In the genomic region with DNA sequence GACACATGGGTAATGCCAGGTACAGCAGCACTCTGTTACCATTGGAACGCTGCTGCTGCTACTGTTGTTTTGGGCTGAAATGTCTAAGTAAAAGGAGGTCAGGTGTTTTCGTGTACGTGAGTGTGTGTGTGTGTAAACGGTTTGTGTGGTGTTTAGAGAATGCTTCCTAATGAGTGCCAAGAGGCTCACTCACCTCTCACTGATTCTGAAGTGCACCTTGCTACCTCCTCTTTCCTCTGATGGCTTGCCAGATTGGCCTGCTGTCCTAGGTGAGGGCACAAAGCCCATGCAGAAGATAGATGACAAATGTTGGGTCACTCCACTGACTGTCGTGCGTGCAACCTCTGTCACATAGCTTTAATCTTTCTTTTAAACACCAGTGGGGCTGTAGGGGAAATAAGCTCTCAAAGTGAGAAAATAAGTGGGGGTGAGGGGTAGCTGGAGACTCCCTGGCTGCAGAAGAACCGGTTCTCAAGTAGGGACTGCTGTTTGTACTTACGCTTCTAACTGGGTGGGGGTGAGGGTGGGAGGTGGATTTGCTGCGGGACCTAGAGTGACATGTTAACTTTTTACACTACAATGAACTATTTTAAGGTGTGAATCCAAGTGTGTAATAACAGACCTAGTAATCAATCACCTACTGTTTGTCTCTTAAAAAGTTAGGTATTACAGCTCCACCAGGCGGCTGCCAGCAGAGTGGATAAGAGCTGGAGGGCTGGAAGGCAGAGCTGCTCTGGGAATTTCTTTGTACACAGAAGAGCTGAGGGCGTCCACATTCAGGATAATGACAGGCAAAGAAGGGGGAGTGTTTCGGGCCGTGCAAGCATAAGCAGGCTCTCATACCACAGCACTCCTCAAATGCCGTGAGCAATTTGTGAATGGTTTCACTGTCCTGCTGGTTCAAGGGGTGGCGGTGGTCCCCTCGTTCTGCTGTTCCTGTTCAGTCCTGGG, we compare ENCODE assay signal across 8 mouse cellular contexts. TPM values are rescaled to one million over a fixed set of nuclear protein-coding genes. Genes with fewer than 3 reads are reported as not detected.
DNase-seq lines count a peak whose midpoint lies in the region; ATAC-seq and TF ChIP-seq lines count a peak whose summit lies in the region.

No protein-coding gene starts in this region.

- TF ChIP-seq CTCF in thymus, adult 2 months (IDR thresholded peaks at IDR 0.05; ENCODE audit: borderline replicate concordance, control insufficient read depth, extremely low read depth, insufficient read depth, low read length, poor library complexity), result no peak

- no peak overlapping the region for H3K4me3 ChIP-seq in liver, embryonic 12.5 days
- no peak overlapping the region for H3K4me3 ChIP-seq in intestine, embryonic 15.5 days (replicated peaks)
- no peak overlapping the region for H3K4me3 ChIP-seq in lung, embryonic 15.5 days
- no peak overlapping the region for H3K4me3 ChIP-seq in thymus, adult 2 months (ENCODE audit: control insufficient read depth, insufficient read depth, low read length)

- H3K36me3 ChIP-seq in liver, embryonic 12.5 days, result peaks cover 21% of the 10 kb centered on the region
- peaks cover 8% of the 10 kb centered on the region for H3K36me3 ChIP-seq in intestine, embryonic 15.5 days
- H3K36me3 ChIP-seq in lung, embryonic 15.5 days, result peaks cover 10% of the 10 kb centered on the region
- H3K36me3 ChIP-seq in thymus, adult 2 months (ENCODE audit: control insufficient read depth, insufficient read depth, low read length), result peaks cover 13% of the 10 kb centered on the region

- peak overlapping the region; percentile 9; the same call in 1 of the 2 replicates for H3K9ac ChIP-seq in liver, embryonic 12.5 days
- H3K9ac ChIP-seq in intestine, embryonic 15.5 days, result no peak overlapping the region
- H3K9ac ChIP-seq in lung, embryonic 15.5 days, result no peak overlapping the region

- DNase-seq in liver, result no peak
- peak; percentile 33 for DNase-seq in embryo, embryonic 9.5 days (ENCODE audit: extremely low spot score)
- DNase-seq in urinary bladder, postnatal 25 days (ENCODE audit: low spot score), result no peak
- no peak for DNase-seq in urinary bladder, postnatal 4 days (ENCODE audit: low spot score in 2 of 2)
- no peak for DNase-seq in thymus, adult 2 months

- H3K9me3 ChIP-seq in liver, embryonic 12.5 days (replicated peaks), result no peaks in the 10 kb centered on the region
- no peaks in the 10 kb centered on the region for H3K9me3 ChIP-seq in intestine, embryonic 15.5 days
- H3K9me3 ChIP-seq in lung, embryonic 15.5 days, result no peaks in the 10 kb centered on the region

- H3K4me2 ChIP-seq in liver, embryonic 12.5 days, result no peak overlapping the region
- H3K4me2 ChIP-seq in intestine, embryonic 15.5 days (replicated peaks), result peak overlapping the region; percentile 17; the same call in 1 of the 2 replicates
- H3K4me2 ChIP-seq in lung, embryonic 15.5 days, result peak overlapping the region; percentile 40

- no peak for ATAC-seq in liver, embryonic 12.5 days
- ATAC-seq in intestine, embryonic 15.5 days, result peak; percentile 57
- ATAC-seq in lung, embryonic 15.5 days (ENCODE audit: borderline replicate concordance, extremely low read depth, low FRiP score, low TSS enrichment), result peak; percentile 77; the same call in 1 of the 2 replicates

- H3K27ac ChIP-seq in liver, embryonic 12.5 days, result peak overlapping the region; percentile 41; the same call in 1 of the 2 replicates
- peak overlapping the region; percentile 22; the same call in 1 of the 2 replicates for H3K27ac ChIP-seq in intestine, embryonic 15.5 days
- H3K27ac ChIP-seq in lung, embryonic 15.5 days, result peak overlapping the region; percentile 82
- H3K27ac ChIP-seq in thymus, adult 2 months (ENCODE audit: control insufficient read depth, insufficient read depth, low read length), result no peak overlapping the region

- 67% methylated on average over 16 of the region's 16 CpGs for WGBS in liver, embryonic 12.5 days (ENCODE audit: insufficient replicate concordance)
- WGBS in intestine, embryonic 15.5 days, result 40% methylated on average over 16 of the region's 16 CpGs
- WGBS in lung, embryonic 15.5 days, result 35% methylated on average over 16 of the region's 16 CpGs
- WGBS in thymus, adult 2 months, result 71% methylated on average over 16 of the region's 16 CpGs

- no peak for TF ChIP-seq POLR2A in thymus, adult 2 months (IDR thresholded peaks at IDR 0.05; ENCODE audit: control insufficient read depth, extremely low read depth, insufficient read depth, low read length, poor library complexity)

- H3K27me3 ChIP-seq in liver, embryonic 12.5 days (replicated peaks), result no peaks in the 10 kb centered on the region
- no peaks in the 10 kb centered on the region for H3K27me3 ChIP-seq in intestine, embryonic 15.5 days (replicated peaks)
- no peaks in the 10 kb centered on the region for H3K27me3 ChIP-seq in lung, embryonic 15.5 days
- H3K27me3 ChIP-seq in thymus, adult 2 months (ENCODE audit: control insufficient read depth, insufficient read depth, low read length), result no peaks in the 10 kb centered on the region

- H3K4me1 ChIP-seq in liver, embryonic 12.5 days, result peaks cover 47% of the 10 kb centered on the region
- H3K4me1 ChIP-seq in intestine, embryonic 15.5 days (replicated peaks), result peaks cover 28% of the 10 kb centered on the region
- H3K4me1 ChIP-seq in lung, embryonic 15.5 days, result peaks cover 50% of the 10 kb centered on the region
- H3K4me1 ChIP-seq in thymus, adult 2 months (replicated peaks; ENCODE audit: control insufficient read depth, insufficient read depth, low read length), result peaks cover 45% of the 10 kb centered on the region

RNA-seq across cellular contexts. Expression of a gene that starts 10.4 kb away (rescaled TPM):
- polyA plus RNA-seq in liver, embryonic 12.5 days (2016; fragmentation: Nextera tagmentation; extraction: Ambion mirVana), result 25.3 and 26.2 TPM in 2 replicates
- 27.2 and 28.2 TPM in 2 replicates for polyA plus RNA-seq in intestine, embryonic 15.5 days (2015; fragmentation: Nextera tagmentation; extraction: Ambion mirVana)
- polyA plus RNA-seq in lung, embryonic 15.5 days (2015; fragmentation: Nextera tagmentation; extraction: Ambion mirVana), result 27.5 and 29.7 TPM in 2 replicates
- 39.5 and 46.5 TPM in 2 replicates for polyA plus RNA-seq in thymus, adult 2 months (2012; rRNA removed)

RNA-seq across cellular contexts. Expression of a gene that starts 10.5 kb away (rescaled TPM):
- polyA plus RNA-seq in liver, embryonic 12.5 days (2016; fragmentation: Nextera tagmentation; extraction: Ambion mirVana), result not detected in 2 replicates
- 0.08 and 0.14 TPM in 2 replicates for polyA plus RNA-seq in intestine, embryonic 15.5 days (2015; fragmentation: Nextera tagmentation; extraction: Ambion mirVana)
- polyA plus RNA-seq in lung, embryonic 15.5 days (2015; fragmentation: Nextera tagmentation; extraction: Ambion mirVana), result 0.05 and 0.20 TPM in 2 replicates
- polyA plus RNA-seq in thymus, adult 2 months (2012; rRNA removed), result 0.08 and 0.16 TPM in 2 replicates
